Mouse (Mus musculus) mouse trophoblast stem cell (cell line): Measurements from ENCODE around the gene Phxr2.

Experiments
- in situ Hi-C, 2 experiments: fragments of 300-500 bp; cut with MseI, MboI; formaldehyde crosslinking; loops; 2 replicates in 1 of 2; 3 replicates in 1 of 2; pipeline ENCODE4 v1.15.1; 2025

Phxr2 gene

GRCm38 (mm10) chr10:99097374-99097773 lies 28.8 kb downstream of the Phxr2 start:
- in situ Hi-C loops: loop anchor here in 1 of 2 experiments (25.0 kb wide), 1 partner anchor 610 kb away; no protein-coding TSS in a partner anchor

GRCm38 (mm10) chr10:99095114-99095513 lies 31.0 kb downstream of the Phxr2 start:
- in situ Hi-C loops: loop anchor here in 1 of 2 experiments (25.0 kb wide), 1 partner anchor 608 kb away; no protein-coding TSS in a partner anchor

GRCm38 (mm10) chr10:99093364-99093763 lies 32.8 kb downstream of the Phxr2 start:
- in situ Hi-C loops: loop anchor here in 1 of 2 experiments (25.0 kb wide), 1 partner anchor 606 kb away; no protein-coding TSS in a partner anchor

- in situ Hi-C loops: loop anchor here (10.0 to 25.0 kb wide), 2 partner anchors 595 to 603 kb away; no protein-coding TSS in a partner anchor
These were observed 36.2 kb downstream of the Phxr2 start for GRCm38 (mm10) chr10:99089906-99090305.

- in situ Hi-C loops: loop anchor here (10.0 to 25.0 kb wide), 2 partner anchors 591 to 599 kb away; no protein-coding TSS in a partner anchor
These were observed 40.1 kb downstream of the Phxr2 start for GRCm38 (mm10) chr10:99086029-99086428.

- in situ Hi-C loops: loop anchor here (10.0 to 25.0 kb wide), 2 partner anchors 590 to 598 kb away; no protein-coding TSS in a partner anchor
These were observed 40.9 kb downstream of the Phxr2 start for GRCm38 (mm10) chr10:99085240-99085587.

- in situ Hi-C loops: loop anchor here (10.0 to 25.0 kb wide), 2 partner anchors 590 to 597 kb away; no protein-coding TSS in a partner anchor
These were observed 41.5 kb downstream of the Phxr2 start for GRCm38 (mm10) chr10:99084397-99085239.

GRCm38 (mm10) chr10:99083431-99084003 lies 42.6 kb downstream of the Phxr2 start:
- in situ Hi-C loops: loop anchor here (10.0 to 25.0 kb wide), 2 partner anchors 589 to 596 kb away; no protein-coding TSS in a partner anchor

- in situ Hi-C loops: loop anchor here (10.0 to 25.0 kb wide), 2 partner anchors 587 to 594 kb away; no protein-coding TSS in a partner anchor
These were observed 44.5 kb downstream of the Phxr2 start for GRCm38 (mm10) chr10:99081569-99081990.

GRCm38 (mm10) chr10:99078621-99079020 lies 47.5 kb downstream of the Phxr2 start:
- in situ Hi-C loops: loop anchor here in 1 of 2 experiments (25.0 kb wide), 1 partner anchor 591 kb away; no protein-coding TSS in a partner anchor

GRCm38 (mm10) chr10:99076113-99076895 lies 49.8 kb downstream of the Phxr2 start:
- in situ Hi-C loops: loop anchor here in 1 of 2 experiments (25.0 kb wide), 1 partner anchor 589 kb away; no protein-coding TSS in a partner anchor
